Mouse (Mus musculus) small intestine, adult 2 months (tissue): ENCODE measurements around the gene Phykpl. TPM values are rescaled to one million over a fixed set of nuclear protein-coding genes. Genes with fewer than 3 reads are reported as not detected.

Experiments
- H3K27ac ChIP-seq: fragments of 200-500 bp; 2 replicates; pipeline ENCODE4 v1.5.1; 2012; ENCODE audit warnings: low read depth, low read length, control low read depth, inconsistent platforms; ENCODE audit not compliant: insufficient read depth
- H3K27me3 ChIP-seq: fragments of 200-500 bp; 2 replicates; pipeline ENCODE4 v1.6.1; 2012; ENCODE audit warnings: mild to moderate bottlenecking, moderate library complexity, low read length, inconsistent platforms; ENCODE audit not compliant: control insufficient read depth, insufficient read depth
- H3K36me3 ChIP-seq: fragments of 200-500 bp; 2 replicates; pipeline ENCODE4 v1.6.1; 2012; ENCODE audit warnings: mild to moderate bottlenecking, low read length, control low read depth, inconsistent platforms; ENCODE audit not compliant: control insufficient read depth, insufficient read depth
- H3K4me1 ChIP-seq: fragments of 200-500 bp; 2 replicates; pipeline ENCODE4 v1.6.1; 2012; ENCODE audit warnings: low read length, inconsistent platforms, mixed read lengths; ENCODE audit not compliant: control insufficient read depth, insufficient read depth, insufficient read length
- H3K4me3 ChIP-seq: fragments of 200-500 bp; 2 replicates; pipeline ENCODE4 v1.5.1; 2012; ENCODE audit warnings: low read depth, mild to moderate bottlenecking, control low read depth, inconsistent platforms, low read length, moderate library complexity
- CTCF ChIP-seq: fragments of 200-500 bp; IDR thresholded peaks from 2 replicates; pipeline ENCODE4 v1.5.1; 2012; ENCODE audit warnings: low read depth, mild to moderate bottlenecking, control low read depth, inconsistent platforms, low read length, moderate library complexity, mixed read lengths; ENCODE audit not compliant: insufficient replicate concordance, insufficient read length; ENCODE audit errors: extremely low read depth
- POLR2A ChIP-seq: fragments of 200-500 bp; IDR thresholded peaks from 2 replicates; pipeline ENCODE4 v1.6.1; 2012; ENCODE audit warnings: low read depth, mild to moderate bottlenecking, control low read depth, inconsistent platforms, low read length, moderate library complexity
- WGBS: fragments of 180-500 bp; shearing (Covaris S2); methylation state at CpG from one replicate; pipeline ENCODE4 v1.1.7; 2018; 5-methylcytosine and 5-hydroxymethylcytosine counted together
- polyA plus RNA-seq: library from polyadenylated mRNA; depleted of rRNA; stranded (reverse); fragments of >200 nt; gene quantifications from 2 replicates; pipeline ENCODE4 v1.2.3, GENCODE M21; 2012

The Phykpl gene
- polyA plus RNA-seq, 1 experiment: 18.7 TPM

DNA sequence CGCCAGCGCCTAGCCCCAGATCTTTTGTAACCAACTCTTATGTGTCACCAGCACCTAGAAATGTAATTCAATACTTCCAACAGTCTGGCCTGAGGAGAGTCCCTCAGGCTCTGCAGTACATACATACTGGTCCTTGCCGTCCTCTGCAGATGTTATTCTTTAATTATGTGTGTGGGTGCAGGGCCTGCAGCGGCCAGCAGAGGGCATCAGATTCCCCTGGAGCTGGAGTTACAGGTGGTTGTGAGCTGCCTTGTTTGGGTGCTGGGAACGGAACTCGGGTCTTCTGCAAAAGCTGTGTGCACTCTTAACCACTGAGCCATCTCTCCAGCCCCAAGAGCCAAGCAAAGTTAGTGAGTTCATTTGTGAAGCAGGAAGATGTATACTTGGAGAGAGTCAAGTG lies 18.6 kb upstream of the Phykpl start:
- 92% methylated on average over 6 of the region's 6 CpGs for WGBS
- Histone ChIP-seq H3K4me3 (no peak overlapping the region), H3K27me3 (no peaks in the 10 kb centered on the region), H3K4me1 (no peaks in the 10 kb centered on the region), H3K36me3 (no peaks in the 10 kb centered on the region), H3K27ac (no peak overlapping the region)
- no peak for TF ChIP-seq POLR2A
- TF ChIP-seq CTCF: 0 out of 2 replicates have a peak, but pooled peaks have one; percentile 21

DNA sequence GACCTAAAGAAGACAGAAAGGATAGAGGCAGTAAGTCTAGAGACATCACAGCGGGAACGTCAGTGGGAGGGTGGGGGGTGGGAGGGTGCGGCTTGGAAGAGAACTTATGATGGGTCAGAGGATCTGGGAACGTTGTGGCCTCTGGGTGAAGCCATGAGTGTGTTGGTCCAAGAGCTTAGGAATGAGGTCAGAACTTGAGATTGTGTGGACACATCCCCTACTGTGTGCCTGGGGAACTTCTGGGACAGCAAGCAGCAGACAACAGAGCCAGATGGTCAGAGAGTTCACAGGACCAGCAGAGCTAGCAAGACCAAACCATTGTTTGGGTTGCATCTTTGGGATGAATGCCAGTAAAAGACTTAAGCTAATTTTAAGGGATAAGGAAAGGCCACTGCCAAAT lies 15.8 kb upstream of the Phykpl start:
- 73% methylated on average over 4 of the region's 4 CpGs for WGBS
- Histone ChIP-seq H3K4me1 (no peaks in the 10 kb centered on the region), H3K27ac (no peak overlapping the region), H3K4me3 (no peak overlapping the region), H3K27me3 (no peaks in the 10 kb centered on the region), H3K36me3 (no peaks in the 10 kb centered on the region)
- TF ChIP-seq CTCF (no peak), POLR2A (no peak)

DNA sequence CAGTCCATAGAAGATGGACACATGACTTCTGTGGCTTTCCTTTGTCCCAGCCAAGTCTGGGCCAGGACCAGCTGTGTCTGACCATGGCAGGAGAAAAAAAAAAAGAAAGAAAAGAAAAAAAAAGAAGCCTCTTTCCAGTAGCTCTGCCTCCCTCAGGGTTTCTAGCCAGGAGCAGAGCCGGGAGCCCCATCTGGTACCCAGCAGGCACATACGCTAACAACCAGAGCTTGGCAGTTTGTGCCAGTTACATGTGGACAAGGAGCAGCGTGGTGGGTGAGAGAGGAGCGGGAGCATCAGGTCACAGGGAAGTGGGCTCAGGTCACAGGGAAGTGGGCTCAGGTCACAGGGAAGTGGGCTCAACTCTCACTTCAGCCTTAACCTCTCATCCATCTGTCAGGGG lies 8.1 kb upstream of the Phykpl start:
- WGBS: 86% methylated on average over 4 of the region's 4 CpGs
- TF ChIP-seq POLR2A: no peak
- TF ChIP-seq CTCF: no peak
- Histone ChIP-seq H3K27me3 (no peaks in the 10 kb centered on the region), H3K4me1 (no peaks in the 10 kb centered on the region), H3K4me3 (no peak overlapping the region), H3K27ac (no peak overlapping the region), H3K36me3 (no peaks in the 10 kb centered on the region)

DNA sequence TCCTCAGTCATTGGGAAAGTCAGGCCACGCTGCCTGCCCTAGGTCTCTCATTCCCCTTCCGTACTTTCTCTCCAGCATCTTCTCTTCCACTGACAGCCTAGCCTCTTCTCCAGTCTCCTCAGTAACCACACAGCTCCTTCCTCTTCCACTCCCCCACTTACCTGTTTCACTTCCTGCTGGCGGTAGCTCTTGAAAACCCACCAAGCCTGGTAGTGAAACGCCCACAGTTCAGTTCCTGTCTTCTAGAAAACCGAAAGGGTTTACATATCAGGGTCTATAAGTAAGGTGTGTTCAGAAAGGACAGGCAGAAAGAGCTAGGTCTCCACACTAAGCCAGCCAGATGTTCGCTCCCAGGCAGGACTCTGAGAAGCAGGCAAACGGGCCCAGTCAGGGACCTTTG lies 7.0 kb upstream of the Phykpl start:
- Histone ChIP-seq H3K36me3 (no peaks in the 10 kb centered on the region), H3K4me1 (no peaks in the 10 kb centered on the region), H3K27me3 (no peaks in the 10 kb centered on the region), H3K4me3 (no peak overlapping the region), H3K27ac (no peak overlapping the region)
- no peak for TF ChIP-seq POLR2A
- TF ChIP-seq CTCF: no peak
- WGBS: 68% methylated on average over 7 of the region's 7 CpGs

DNA sequence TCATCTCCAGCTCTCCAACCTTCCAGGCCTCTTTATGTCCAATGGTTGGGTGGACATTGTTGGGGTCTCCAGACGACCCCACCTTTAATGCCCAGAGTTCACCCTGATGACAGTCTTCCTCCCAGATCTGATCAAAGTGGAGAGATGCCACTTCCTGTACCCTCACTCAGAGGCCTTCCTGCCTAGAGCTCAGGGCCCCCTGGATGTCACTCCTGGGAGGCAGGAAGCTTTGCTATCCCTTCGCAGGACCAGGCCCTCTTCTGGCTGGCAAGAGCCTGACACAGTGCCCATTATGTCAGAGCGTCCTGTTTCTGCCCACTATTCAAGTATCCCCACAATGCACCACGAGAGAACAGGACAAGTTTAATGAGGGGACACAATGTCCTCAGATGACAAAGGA lies 5.5 kb upstream of the Phykpl start:
- H3K4me3 ChIP-seq: no peak overlapping the region
- no peaks in the 10 kb centered on the region for H3K36me3 ChIP-seq

DNA sequence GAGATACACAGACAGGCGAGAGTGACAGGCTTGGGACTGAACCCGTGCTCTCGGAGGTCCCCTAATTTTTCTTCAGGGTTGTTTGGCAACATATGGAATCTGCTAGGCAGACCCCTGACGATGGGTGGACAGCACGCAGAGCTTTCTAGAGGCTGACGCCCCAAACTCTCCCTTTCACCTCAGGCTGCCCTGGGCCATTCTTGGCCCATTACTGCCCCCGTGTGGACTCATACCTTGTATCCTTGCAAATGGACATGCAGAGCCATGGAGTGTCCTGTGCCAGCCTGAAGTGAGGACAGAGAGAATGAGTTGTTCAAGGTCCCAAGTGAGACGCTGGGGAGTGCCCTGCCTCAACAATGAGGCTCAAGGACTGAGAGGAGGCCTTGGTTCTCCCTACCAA lies 1.8 kb upstream of the Phykpl start:
- Histone ChIP-seq H3K4me1 (peaks cover 16% of the 10 kb centered on the region), H3K4me3 (no peak overlapping the region), H3K36me3 (peaks cover 6% of the 10 kb centered on the region), H3K27ac (no peak overlapping the region), H3K27me3 (no peaks in the 10 kb centered on the region)
- 45% methylated on average over 8 of the region's 8 CpGs for WGBS
- TF ChIP-seq CTCF (peak; percentile 80; the same call in 1 of the 2 replicates), POLR2A (no peak)

More for the DNA sequence above, 5.5 kb upstream of the Phykpl start:
- H3K27me3 ChIP-seq: no peaks in the 10 kb centered on the region
- peaks cover 9% of the 10 kb centered on the region for H3K4me1 ChIP-seq
- H3K27ac ChIP-seq: no peak overlapping the region
- 69% methylated on average over 4 of the region's 4 CpGs for WGBS
- TF ChIP-seq CTCF (no peak), POLR2A (no peak)

- H3K27ac ChIP-seq: peak overlapping the region; percentile 91
- H3K4me1 ChIP-seq: peaks cover 16% of the 10 kb centered on the region
- 11% methylated on average over 9 of the region's 9 CpGs for WGBS
- peak overlapping the region; percentile 73 for H3K4me3 ChIP-seq
- no peaks in the 10 kb centered on the region for H3K27me3 ChIP-seq
- no peak for TF ChIP-seq POLR2A
- no peak for TF ChIP-seq CTCF
- peaks cover 13% of the 10 kb centered on the region for H3K36me3 ChIP-seq
Measured at GRCm38 (mm10) chr11:51584057-51584430, 513 bp upstream of the Phykpl start.
